Mouse (Mus musculus): Measurements from ENCODE around the gene Gm6309.
"Not testable (repeated sequence)": the region's sequence is repeated elsewhere in the genome, so short reads cannot be mapped to it uniquely, and the experiment has no call there.

Gm6309 gene

GRCm38 (mm10) chr5:146170621-146171020 is at the start of gene Gm6309:
Gene Gm6309, minus strand, starts transcription at chr5:146170721.
- DNase-seq: not testable (repeated sequence)

DNA sequence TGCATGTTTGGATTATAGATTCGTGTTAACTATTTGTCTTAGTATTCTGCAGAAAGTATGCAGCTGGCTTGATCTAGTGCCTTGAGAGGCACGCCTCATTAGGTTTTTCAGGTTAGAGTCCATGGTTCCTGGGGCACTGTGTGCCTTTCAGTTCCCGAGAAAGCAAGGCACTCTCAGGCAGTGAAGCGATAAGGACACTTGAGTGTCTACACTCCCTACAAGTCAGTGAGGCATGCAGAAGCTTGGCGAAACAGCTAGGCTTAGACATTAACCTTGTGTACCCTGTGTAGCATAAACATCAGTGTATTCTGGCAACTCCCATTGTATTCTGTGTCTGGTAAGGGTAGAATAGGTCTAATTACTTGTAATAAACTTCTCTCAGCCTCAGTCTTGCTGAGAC is 35.0 kb upstream of the Gm6309 start:
- DNase-seq: peak; percentile 49 to 66

DNA sequence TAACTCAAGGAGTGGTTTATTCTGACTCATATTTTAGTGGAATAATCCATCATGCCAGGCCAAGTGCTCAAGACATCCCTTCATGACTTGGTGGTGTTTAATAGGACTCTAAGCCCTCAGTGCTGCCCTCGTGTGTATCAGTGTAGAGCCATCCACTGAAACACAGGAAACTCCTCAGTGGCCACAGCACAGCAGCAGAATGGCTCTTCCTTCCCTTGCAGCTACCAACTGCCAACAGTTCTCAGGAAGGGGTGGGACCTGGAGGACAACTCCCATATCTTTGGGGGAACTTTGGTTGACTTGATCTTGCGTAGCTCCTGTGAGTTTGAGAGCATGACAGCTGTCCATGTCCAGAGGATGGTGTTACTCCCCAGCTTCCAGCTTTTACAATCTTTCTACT is 33.4 kb upstream of the Gm6309 start:
- DNase-seq: no peak

DNA sequence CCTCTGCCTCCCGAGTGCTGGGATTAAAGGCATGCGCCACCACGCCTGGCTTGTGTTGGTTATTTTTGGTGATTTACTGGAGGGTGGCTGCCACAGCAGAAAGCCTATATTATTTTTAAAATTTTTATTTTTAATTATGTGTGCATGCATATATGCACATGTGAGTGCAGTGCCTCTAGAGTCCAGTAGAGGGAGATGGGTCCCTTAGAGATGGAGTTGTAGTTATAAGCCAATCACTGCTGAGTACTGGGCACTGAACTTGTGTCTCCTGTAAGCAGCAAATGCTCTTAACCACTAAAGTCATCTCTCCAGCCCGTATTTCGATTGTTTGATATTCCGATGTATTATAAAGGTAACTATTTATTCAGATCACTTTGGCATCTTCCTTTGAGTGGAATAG is 30.1 kb upstream of the Gm6309 start:
- no peak for DNase-seq

DNA sequence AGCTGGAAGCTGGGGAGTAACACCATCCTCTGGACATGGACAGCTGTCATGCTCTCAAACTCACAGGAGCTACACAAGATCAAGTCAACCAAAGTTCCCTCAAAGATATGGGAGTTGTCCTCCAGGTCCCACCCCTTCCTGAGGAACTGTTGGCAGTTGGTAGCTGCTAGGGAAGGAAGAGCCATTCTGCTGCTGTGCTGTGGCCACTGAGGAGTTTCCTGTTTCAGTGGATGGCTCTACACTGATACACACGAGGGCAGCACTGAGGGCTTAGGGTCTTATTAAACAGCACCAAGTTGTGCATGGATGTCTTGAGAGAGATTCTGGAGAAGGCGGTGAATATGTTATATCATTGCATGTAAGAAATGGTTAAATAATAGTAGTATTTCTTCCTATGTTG is 29.0 kb upstream of the Gm6309 start:
- no peak for DNase-seq

- DNase-seq: peak in 1 of 2 experiments; percentile 18
Observed at GRCm38 (mm10) chr5:146199073-146199472, 28.6 kb upstream of the Gm6309 start.

DNA sequence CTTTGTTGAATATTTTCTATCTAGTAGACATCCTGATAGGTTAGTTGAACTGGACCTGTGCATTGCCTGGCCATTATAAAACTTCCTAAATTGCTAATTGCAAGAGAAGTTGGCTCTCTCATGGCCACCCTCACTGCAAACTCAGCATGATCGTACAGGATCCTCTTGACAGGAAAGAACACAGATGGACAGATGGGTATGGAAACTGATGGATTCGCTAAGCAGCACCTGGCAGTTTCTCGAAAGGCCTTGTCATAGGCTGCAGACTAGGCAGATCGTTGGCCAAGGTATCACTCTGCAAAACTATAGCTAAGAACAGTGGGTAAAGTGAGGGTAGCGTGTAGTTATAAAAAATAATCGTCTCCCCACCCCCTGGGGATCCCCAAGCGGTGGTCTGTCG is 22.8 kb upstream of the Gm6309 start:
- DNase-seq: no peak

DNA sequence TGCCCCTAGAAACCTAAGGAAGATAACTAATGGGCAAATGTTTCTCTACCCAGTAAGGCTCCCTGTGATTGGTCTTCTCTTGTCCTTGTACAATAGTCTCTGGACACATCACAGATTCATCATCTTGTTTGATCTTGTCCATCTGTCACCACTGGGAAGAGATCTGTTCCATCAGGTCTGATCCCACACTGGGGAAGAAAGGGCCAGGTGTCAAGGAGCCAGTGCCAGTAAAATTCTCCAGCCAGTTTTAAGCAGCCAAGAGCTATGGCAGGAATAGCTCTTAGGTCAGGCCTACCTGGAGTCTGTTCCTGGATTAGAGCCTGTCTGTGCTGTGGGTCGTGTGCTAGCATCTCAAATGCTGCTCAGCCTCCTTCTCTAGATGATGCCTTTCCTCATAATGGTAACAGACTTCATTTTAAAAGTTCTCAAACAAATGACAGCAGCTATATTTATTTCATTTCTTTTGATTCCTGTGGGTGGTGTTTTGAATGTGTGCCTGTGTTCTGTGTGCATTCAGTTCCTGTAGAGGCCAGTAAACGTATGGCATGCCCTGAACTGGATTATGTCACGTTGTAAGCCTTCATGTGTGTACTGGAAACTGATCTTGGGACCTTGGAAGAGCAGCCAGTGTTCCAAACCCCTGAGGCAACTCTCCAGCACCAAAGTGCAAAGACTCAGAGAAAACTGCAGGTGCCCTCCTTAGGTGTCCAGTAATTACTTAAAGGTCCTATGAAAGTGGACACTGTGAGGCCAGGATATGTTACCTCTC is 20.2 kb upstream of the Gm6309 start:
- DNase-seq: no peak

- no peak for DNase-seq
Observed at GRCm38 (mm10) chr5:146190093-146190492, 19.6 kb upstream of the Gm6309 start.

- DNase-seq: no peak
Observed at GRCm38 (mm10) chr5:146188712-146189111, 18.2 kb upstream of the Gm6309 start.

DNA sequence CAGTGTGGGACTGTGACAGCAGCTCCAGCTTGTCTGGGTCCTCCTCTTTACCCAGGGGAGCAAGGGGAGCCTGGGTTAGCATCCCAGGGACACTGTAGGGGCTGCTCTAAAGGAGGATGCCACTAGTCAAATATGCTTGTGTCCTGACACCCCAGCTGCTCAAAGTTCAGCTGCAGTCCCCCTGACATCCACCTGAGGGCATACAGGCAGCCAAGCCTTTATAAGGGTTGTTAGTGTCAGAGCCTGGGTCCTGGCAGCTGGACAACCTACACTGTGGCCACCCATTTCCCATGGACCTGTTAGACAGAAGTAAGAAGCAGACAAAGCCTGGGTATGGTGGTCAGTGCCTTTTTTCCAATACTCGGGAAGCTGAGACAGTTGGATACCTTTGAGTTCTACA is 17.6 kb upstream of the Gm6309 start:
- peak; percentile 14 to 44 for DNase-seq

DNA sequence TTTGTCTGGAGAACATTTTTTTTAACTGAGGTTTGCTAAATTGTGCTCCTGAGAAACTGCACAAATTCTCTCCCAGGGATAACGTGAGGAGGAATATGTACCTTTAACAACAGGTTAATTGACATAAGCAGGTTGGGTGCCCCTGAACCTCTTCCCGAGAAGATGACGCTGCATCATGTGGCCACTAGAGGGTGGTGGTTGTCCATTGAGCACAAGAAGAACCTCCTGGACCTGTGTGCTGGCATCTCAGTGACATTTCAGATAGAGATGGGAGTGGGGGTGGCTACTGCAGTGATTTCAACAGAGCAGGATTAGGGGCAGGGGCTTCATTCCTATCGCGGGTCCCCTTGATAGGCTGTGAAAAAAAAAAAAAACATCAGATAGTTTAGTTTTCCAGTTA is 16.9 kb upstream of the Gm6309 start:
- DNase-seq: peak; percentile 78 to 81

- DNase-seq: not testable (repeated sequence)
Observed at GRCm38 (mm10) chr5:146185204-146185603, 14.7 kb upstream of the Gm6309 start, which contains the start of gene 1700001J03Rik. Gene 1700001J03Rik, minus strand, starts transcription at chr5:146185304.

DNA sequence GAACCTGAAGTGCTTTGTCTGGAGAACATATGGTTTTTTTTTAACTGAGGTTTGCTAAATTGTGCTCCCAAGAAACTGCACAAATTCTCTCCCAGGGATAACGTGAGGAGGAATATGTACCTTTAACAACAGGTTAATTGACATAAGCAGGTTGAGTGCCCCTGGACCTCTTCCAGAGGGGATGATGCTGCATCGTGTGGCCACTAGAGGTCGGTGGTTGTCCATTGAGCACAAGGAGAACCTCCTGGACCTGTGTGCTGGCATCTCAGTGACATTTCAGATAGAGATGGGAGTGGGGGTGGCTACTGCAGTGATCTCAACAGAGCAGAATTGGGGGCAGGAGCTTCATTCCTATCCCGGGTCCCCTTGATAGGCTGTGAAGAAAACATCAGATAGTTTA is 2.2 kb upstream of the Gm6309 start:
- peak; percentile 46 to 57 for DNase-seq

DNA sequence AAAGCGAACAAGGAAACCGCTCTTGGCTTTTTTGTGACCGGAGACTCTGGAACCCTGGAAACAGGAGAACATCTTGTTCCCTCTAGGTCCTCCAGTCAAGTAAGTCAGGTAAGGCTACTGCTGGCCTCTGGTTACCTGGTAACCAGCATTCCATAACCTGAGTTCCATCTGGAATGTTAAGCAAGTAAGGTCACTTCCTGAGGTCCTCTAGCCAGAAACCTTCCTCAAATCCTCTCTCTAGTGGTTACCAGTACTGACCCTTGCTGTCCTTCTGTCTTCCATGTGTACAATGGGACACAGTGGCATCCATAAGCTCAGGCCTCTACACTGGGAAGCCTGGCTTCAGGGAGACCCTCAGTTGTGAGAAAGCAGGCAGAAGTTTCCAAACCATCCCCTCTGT is 10.1 kb downstream of the Gm6309 start, which contains the start of gene Gm5565:
Gene Gm5565, minus strand, starts transcription at position 101 of the 400 bp plus-strand sequence.
- not testable (repeated sequence) for DNase-seq

GRCm38 (mm10) chr5:146158326-146158725 is 12.2 kb downstream of the Gm6309 start:
- DNase-seq: not testable (repeated sequence)

- no peak for DNase-seq
Observed at GRCm38 (mm10) chr5:146150454-146150853, 20.1 kb downstream of the Gm6309 start.

GRCm38 (mm10) chr5:146147903-146148302 is 22.6 kb downstream of the Gm6309 start:
- peak in 1 of 2 experiments; percentile 11 for DNase-seq

Measured in kidney, postnatal 4 days (tissue).